Mouse (Mus musculus) inflammation-experienced regulatory T-cells, adult 16 weeks (primary cell): Measurements from ENCODE around the gene D930020B18Rik. TPM values are rescaled to one million over a fixed set of nuclear protein-coding genes. Genes with fewer than 3 reads are reported as not detected.

Experiments used
- polyA plus RNA-seq: library from polyadenylated mRNA; unstranded; fragments of 100-300 nt; shearing (Covaris generic); gene quantifications from one replicate; pipeline ENCODE4 v1.2.1, GENCODE M21; 2017

Gene D930020B18Rik
- 0.54 TPM for polyA plus RNA-seq

GRCm38 (mm10) chr10:121641272-121642053 lies at the start of gene D930020B18Rik:
TSS of gene D930020B18Rik (plus strand) at chr10:121641588.

GRCm38 (mm10) chr10:121626186-121626882 lies 15.1 kb upstream of the D930020B18Rik start, which contains the start of gene Xpot:
TSS of gene Xpot (minus strand) at chr10:121626332.

GRCm38 (mm10) chr10:121739548-121740505 lies 98.4 kb downstream of the D930020B18Rik start, which contains the start of gene BC048403:
TSS of gene BC048403 (plus strand) at chr10:121739937.

Other genes with a start within 250 kb of the D930020B18Rik start
- gene Rassf3, start 165.2 kb upstream of the D930020B18Rik start, polyA plus RNA-seq = 2.8 TPM
- gene Tbk1, start 54.8 kb upstream of the D930020B18Rik start, polyA plus RNA-seq = 107 TPM
- gene Xpot, start 15.3 kb upstream of the D930020B18Rik start, polyA plus RNA-seq = 33.0 TPM
- 3.1 TPM for gene BC048403, start 98.3 kb downstream of the D930020B18Rik start, polyA plus RNA-seq